Mouse (Mus musculus): Measurements from ENCODE around the gene Mrc2.
A peak's percentile ranks its signal among the peaks of the same experiment; 100 is the strongest.

The Mrc2 gene

GRCm38 (mm10) chr11:105310197-105310596 is 17.8 kb downstream of the Mrc2 start:
- DNase-seq (ENCODE audit: extremely low read depth, insufficient read length, low spot score): no peak

- DNase-seq (ENCODE audit: extremely low read depth, insufficient read length, low spot score): peak; percentile 89
Measured at GRCm38 (mm10) chr11:105311291-105311975, 19.0 kb downstream of the Mrc2 start.

- DNase-seq (ENCODE audit: extremely low read depth, insufficient read length, low spot score): peak; percentile 70
Measured at GRCm38 (mm10) chr11:105312311-105312942, 20.0 kb downstream of the Mrc2 start.

- peak; percentile 50 for DNase-seq (ENCODE audit: extremely low read depth, insufficient read length, low spot score)
Measured at GRCm38 (mm10) chr11:105312972-105313632, 20.7 kb downstream of the Mrc2 start.

GRCm38 (mm10) chr11:105313633-105314014 is 21.2 kb downstream of the Mrc2 start:
- no peak for DNase-seq (ENCODE audit: extremely low read depth, insufficient read length, low spot score)

- peak; percentile 66 for DNase-seq (ENCODE audit: extremely low read depth, insufficient read length, low spot score)
Measured at GRCm38 (mm10) chr11:105315296-105315695, 22.9 kb downstream of the Mrc2 start.

- no peak for DNase-seq (ENCODE audit: extremely low read depth, insufficient read length, low spot score)
Measured at GRCm38 (mm10) chr11:105316121-105316520, 23.7 kb downstream of the Mrc2 start.

GRCm38 (mm10) chr11:105317769-105318168 is 25.3 kb downstream of the Mrc2 start:
- DNase-seq (ENCODE audit: extremely low read depth, insufficient read length, low spot score): no peak

GRCm38 (mm10) chr11:105321090-105321489 is 28.6 kb downstream of the Mrc2 start:
- no peak for DNase-seq (ENCODE audit: extremely low read depth, insufficient read length, low spot score)

- no peak for DNase-seq (ENCODE audit: extremely low read depth, insufficient read length, low spot score)
Measured at GRCm38 (mm10) chr11:105323530-105323929, 31.1 kb downstream of the Mrc2 start.

GRCm38 (mm10) chr11:105327101-105327500 is 34.7 kb downstream of the Mrc2 start:
- no peak for DNase-seq (ENCODE audit: extremely low read depth, insufficient read length, low spot score)

GRCm38 (mm10) chr11:105329962-105330361 is 37.5 kb downstream of the Mrc2 start:
- no peak for DNase-seq (ENCODE audit: extremely low read depth, insufficient read length, low spot score)

GRCm38 (mm10) chr11:105331129-105331528 is 38.7 kb downstream of the Mrc2 start:
- no peak for DNase-seq (ENCODE audit: extremely low read depth, insufficient read length, low spot score)

GRCm38 (mm10) chr11:105331732-105332131 is 39.3 kb downstream of the Mrc2 start:
- peak; percentile 46 for DNase-seq (ENCODE audit: extremely low read depth, insufficient read length, low spot score)

GRCm38 (mm10) chr11:105332468-105332867 is 40.0 kb downstream of the Mrc2 start:
- peak; percentile 42 for DNase-seq (ENCODE audit: extremely low read depth, insufficient read length, low spot score)

- no peak for DNase-seq (ENCODE audit: extremely low read depth, insufficient read length, low spot score)
Measured at GRCm38 (mm10) chr11:105333867-105334670, 41.6 kb downstream of the Mrc2 start.

GRCm38 (mm10) chr11:105338596-105339390 is 46.4 kb downstream of the Mrc2 start:
- DNase-seq (ENCODE audit: extremely low read depth, insufficient read length, low spot score): no peak

GRCm38 (mm10) chr11:105345284-105345683 is 52.8 kb downstream of the Mrc2 start:
- no peak for DNase-seq (ENCODE audit: extremely low read depth, insufficient read length, low spot score)

- peak; percentile 72 for DNase-seq (ENCODE audit: extremely low read depth, insufficient read length, low spot score)
Measured at GRCm38 (mm10) chr11:105347162-105348161, 55.0 kb downstream of the Mrc2 start.
